Mouse (Mus musculus) adrenal gland, adult 18-20 months (tissue): Measurements from ENCODE around the gene Il23a. TPM values are rescaled to one million over a fixed set of nuclear protein-coding genes. Genes with fewer than 3 reads are reported as not detected.
"Not testable (repeated sequence)": the region's sequence is repeated elsewhere in the genome, so short reads cannot be mapped to it uniquely, and the experiment has no call there.

Source experiments
- DNase-seq, 2 experiments: peaks; one replicate each; pipeline ENCODE4 v3.0.0; 2021 to 2022; ENCODE audit warnings: low spot score in 2 of 2
- total RNA-seq, 2 experiments: library from RNA; stranded (reverse); gene quantifications; 1 replicate in 1 of 2; 2 replicates in 1 of 2; pipeline ENCODE4 v1.2.3; 2021

Il23a gene
- total RNA-seq, 2 experiments from 2014 or later, result not detected

DNA sequence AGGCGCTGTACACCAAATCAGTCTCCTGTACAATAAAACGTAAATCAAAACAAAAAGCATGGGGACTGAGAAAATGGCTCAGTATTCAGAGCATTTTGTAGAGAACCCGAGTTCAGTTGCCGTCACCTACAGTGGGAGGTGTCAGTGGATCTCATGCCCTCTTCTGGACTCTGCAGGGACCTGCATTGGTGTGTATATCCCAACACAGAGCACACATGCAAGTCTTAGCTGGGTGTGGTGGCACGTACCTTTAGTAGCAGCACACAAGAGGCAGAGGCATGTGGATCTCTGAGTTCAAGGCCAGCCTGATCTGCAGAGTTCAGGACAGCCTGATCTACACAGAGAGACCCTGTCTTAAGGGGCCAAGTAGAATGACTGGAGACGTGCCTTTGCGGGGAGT is 11.1 kb upstream of the Il23a start:
- DNase-seq, result no peak

DNA sequence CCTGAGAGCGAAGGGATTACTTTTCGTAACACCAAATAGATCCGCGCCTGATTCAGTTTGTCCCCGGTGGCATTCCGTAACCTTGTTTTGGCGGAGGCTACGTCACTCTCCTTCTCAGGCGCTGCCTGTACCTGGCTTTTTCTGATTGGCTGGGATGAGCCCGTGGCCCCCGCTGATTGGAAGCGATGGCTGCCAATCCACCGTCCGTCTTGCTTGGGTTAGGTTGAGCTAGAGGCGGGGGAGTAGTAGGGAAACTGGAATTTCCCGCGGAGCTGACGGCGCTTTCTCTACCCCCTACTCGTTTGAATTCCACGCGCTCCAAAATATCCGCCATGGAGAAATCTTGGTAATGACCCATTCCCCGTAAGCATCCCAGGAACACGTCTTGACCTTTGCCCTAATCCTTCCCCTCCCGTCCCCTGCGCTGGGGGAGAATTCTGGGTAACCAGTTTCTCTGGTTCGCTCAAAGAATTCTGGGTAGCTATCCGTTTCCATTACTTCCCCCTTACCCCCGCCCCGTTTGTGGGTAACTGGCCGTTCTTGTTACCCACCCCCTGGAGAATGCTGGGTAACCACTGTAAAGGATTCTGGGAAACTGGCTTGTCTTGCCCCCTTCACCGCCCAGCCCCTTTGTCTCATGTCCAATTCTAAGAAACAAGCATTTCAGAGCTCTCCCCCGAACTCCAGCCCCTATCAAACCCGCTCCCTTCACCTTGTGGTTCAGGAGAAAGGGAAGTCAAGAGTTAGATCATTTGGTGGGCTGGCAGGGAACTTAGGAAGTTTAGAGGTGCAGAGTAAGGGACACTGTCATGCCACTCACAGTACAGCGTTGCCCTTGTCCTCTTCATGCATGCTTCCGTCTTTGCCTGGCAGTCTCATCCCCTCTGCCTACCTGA is 4.8 kb upstream of the Il23a start, which contains the start of gene Pan2:
Gene Pan2 (plus strand): TSS at position 210 of the 896 bp plus-strand sequence.
- peak; percentile 99 to 100 for DNase-seq

DNA sequence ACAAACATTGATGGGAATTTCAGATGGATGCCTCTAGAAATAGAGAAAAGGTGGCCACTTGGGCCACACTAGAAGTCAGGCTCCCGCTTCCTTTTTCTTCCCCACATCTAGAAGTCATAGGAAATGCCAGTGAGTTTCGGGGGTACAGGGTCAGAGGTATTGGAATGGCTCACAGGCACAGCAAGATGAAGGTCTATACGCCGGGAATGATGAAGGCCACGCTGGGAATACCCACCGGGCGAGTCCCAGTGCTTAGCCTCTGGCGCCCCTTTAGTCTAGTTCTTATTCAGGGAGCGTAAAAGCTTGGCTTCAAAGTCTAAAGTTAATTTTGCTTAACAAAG is 4.2 kb upstream of the Il23a start:
- no peak for DNase-seq

DNA sequence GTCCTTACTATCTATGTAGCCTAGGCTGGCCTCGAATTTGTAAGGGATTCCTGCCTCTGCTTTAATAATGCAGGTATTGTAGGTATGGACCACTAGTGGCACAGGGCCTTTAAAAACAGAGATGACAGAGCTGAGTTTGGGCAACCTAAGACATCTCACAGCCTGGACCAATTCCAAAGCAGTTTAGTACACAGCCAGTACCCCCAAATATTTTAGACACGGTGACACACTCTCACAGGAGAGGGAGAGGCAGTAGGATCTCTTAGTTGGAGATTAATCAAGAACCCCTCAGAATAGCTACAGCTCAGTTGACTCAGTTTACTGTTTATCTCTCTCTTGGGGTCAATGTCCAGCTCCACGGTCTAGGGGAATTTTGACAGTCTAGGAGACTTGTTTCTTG is 3.8 kb upstream of the Il23a start:
- DNase-seq, result no peak

DNA sequence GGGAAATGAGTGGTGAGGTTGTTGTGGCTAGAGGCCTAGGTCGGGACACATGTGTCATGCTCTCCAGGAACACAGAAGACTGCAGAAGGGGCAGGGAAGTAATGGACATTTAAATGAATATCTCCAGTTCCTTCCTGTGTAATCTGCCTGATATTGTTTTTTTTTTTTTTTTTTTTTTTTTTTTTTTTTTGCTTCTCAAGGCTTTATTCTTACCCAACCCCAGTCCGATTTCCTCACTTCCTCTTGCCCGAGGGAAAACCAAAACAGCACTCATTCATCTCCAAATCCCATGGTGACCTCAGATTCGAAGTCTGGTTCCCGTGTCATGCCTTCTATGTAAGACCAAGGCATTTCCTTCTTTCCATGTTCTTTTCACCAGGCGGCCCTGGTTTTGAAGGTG is 309 bp downstream of the Il23a start:
- DNase-seq, result no peak

DNA sequence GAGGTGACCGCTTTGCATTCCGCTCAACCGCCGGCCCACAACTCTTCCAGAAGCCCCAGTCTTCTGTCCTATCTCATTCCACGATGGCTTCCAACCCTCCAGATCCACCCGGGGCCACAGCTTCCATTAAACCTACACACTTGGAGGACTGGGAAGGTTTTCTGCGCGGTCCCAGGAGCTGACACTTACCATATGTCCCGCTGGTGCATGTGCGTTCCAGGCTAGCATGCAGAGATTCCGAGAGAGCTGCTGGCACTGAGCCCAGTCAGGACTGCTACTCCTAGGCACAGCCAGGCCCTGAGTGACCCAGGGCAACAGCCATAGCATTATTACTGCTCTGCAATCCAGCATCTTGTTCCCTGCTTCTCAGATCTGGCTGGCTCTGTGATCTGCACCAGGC is 930 bp downstream of the Il23a start:
- DNase-seq, result no peak

DNA sequence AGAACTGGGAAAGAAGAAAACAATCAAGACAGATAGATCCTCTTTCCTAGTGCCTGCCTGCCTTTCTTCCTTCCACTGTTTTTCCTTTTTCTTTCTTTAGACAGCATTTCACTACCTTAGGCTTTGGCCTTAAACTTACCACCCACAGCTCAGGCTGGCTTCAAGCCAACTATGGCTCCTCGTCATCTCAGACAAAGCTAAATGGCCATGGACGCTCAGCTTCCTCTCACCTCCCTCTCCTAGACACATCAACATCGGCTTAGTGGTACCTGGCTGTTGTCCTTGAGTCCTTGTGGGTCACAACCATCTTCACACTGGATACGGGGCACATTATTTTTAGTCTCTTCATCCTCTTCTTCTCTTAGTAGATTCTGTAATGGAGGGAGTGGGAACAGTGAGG is 1.3 kb downstream of the Il23a start:
- DNase-seq, result no peak

DNA sequence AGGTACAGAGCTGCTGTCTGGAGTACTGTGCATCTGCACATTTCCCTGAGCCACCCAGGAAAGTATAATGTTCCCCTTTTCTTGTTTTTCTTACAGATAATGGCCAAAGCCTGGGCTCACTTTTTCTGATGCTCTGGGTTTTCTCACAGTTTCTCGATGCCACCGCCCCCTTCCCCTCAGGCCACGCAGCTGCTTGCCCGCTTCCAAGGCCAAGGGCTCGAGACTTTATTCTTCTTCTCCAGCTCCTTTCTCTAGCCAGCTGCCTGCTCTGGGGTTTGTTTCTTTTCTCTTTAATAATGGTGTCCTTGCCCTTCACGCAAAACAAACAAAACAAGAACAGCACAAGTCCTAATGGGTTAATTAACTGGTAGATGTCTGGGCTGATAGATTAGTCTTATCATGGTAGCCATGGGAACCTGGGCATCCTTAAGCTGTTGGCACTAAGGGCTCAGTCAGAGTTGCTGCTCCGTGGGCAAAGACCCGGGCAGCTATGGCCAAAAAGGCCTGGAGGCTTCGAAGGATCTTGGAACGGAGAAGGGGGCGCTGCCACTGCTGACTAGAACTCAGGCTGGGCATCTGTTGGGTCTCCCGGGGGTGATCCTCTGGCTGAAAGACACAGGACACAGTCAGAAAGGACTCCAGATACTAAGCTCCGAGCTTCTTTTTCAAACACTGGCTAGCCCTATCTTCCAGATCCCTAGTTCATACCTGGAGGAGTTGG is 2.0 kb downstream of the Il23a start:
- DNase-seq, result no peak

DNA sequence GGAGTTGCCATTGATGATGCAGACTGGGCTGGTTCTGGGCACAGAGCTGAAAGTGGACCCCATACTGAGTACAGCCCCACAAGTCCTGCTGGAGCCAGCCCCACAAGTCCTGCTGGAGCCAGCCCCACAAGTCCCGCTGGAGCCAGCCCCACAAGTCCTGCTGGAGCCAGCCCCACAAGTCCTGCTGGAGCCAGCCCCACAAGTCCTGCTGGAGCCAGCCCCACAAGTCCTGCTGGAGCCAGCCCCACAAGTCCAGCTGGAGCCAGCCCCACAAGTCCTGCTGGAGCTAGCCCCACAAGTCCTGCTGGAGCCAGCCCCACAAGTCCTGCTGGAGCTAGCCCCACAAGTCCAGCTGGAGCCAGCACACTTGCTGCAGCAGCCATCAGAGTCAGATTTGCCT is 8.0 kb downstream of the Il23a start:
- not testable (repeated sequence) for DNase-seq

DNA sequence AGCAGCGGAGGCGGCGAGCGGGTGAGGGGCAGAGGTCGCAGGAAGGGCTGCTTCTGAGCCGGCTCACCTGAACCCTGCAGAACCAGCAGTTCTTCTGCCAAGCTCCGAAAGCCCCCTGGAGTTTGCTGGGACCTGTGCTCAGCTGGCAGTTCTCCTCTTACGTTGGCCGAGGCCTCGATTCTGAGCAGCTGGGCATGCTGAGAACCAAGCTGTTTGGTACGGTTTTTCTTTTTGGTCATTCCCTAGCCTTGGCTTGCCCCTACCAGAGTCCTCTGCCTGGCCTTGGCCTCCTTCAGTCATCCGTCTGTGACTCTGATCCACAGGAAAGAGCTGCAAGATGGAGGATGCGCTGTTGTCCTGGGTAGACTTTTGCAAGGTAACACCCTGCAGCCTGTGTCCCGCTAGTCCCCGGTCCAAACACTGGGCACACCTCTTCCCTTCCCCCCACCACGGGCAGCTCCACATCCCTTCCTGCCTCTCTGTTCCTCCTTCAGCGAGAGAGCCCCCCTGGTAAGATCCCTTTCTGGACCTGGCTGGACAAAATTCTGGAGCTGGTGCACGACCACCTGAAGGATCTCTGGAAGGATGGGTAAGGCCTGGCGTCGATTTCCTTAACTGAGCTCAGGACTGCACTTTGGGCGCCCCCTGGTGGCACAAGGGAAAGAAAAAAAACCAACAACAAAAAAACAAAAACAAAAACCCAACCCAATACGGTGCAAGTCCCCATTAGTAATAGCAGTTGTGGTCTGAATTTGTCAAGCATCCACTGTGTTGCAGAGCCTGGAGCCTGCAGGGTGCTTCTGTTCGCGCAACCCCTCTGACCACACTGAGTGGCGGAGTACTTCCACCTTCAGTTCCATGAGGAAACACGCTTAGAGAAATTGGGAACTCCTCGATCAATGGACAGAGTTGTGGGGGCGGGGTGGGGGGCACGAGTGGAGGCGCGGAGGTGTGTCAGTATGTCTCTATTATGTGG is 14.7 kb downstream of the Il23a start:
- peak; percentile 60 to 72 for DNase-seq

DNA sequence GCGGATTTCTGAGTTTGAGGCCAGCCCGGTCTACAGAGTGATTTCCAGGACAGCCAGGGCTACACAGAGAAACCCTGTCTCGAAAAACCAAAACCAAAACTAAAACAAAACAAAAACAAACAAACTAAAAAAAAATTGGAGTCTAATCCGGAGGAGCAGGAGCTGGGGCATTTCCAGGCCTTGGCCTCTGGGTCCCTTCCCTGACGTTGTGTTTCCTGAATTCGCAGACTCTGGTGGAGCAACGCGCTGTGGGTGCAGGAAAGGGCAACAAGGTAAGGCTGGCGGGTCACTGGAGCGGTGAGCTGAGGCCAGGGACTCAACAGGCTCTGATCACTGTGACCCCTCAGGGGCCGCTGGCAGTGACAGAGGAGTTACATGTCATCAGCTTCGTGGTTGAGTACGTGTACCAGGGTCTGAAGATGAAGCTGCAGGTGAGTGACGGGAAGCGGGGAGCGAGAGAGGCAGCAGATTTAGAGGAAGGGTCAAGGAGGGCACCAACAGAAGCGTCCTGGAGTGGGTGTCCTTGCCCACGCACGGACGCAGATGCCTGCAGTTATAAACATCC is 15.6 kb downstream of the Il23a start:
- DNase-seq, result no peak

DNA sequence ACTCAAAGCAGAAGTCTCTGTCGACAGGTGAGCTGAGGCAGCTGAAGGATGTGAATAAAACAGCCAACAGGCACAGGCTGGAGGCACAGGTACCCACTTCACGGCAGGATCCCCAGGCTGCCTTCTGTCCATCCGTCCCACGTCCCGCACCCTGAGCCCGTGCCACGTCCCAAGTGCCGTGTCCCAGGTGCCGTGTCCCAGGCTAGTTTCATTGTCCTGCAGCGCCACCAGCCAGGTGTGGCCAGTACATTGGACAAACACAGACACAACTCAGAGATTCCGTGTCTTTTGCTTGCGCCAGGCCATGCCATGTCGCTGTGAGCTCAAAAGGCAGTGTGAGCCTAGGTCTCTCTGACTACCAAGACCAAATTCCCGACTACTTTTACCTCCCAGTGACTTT is 16.9 kb downstream of the Il23a start:
- DNase-seq, result no peak

DNA sequence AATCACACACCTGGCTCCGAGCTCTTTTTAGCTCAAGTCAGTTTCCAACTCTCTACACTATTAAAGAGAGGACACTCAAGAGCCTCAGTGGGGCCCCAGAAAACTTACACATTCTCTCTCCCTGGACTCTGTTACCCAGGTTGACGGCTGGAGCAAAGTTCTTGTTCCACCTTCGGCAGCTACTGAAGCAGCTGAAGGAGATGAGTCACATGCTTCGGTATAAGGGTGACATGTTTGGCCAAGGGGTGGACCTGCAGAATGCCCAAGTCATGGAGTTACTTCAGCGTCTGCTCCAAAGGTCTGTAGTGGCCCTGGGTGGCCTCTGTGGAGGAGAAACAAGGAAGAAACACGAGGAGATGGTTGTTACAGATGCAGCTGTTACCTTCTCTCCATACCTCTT is 17.6 kb downstream of the Il23a start:
- no peak for DNase-seq

DNA sequence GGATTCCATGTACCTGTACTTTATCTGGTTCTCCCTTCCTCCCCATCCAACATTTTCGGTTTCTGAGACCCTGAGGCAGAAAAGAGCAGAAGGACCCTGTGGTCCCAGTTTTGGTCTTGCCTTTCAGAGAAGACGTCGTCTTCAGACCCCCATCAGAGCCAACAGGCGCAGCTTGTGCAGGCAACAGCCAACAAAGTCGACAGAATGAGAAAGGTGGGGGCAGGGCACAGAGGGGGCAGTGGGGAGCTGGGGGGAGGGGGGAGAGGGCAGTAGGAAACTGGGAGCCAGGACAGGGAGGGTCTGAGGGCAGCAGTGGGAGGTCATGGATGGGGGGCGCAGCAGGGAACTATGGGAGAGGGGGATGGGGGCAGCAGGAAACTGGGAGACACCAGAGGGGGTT is 20.4 kb downstream of the Il23a start:
- DNase-seq, result no peak

DNA sequence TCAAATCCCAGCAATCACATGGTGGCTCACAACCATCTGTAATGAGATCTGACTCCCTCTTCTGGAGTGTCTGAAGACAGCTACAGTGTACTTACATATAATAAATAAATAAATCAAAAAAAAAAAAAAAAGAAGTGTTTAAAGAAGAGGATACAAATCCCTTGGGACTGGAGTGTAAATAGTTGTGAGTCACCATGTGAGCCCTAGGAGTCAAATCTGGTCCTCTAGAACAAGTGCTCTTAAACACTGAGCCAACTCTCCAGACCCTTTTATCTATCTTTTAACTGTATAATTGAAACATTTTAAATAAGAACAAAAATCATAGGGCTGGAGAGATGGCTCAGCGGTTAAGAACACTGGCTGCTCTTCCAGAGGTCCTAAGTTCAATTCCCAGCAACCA is 23.2 kb downstream of the Il23a start:
- not testable (repeated sequence) for DNase-seq

DNA sequence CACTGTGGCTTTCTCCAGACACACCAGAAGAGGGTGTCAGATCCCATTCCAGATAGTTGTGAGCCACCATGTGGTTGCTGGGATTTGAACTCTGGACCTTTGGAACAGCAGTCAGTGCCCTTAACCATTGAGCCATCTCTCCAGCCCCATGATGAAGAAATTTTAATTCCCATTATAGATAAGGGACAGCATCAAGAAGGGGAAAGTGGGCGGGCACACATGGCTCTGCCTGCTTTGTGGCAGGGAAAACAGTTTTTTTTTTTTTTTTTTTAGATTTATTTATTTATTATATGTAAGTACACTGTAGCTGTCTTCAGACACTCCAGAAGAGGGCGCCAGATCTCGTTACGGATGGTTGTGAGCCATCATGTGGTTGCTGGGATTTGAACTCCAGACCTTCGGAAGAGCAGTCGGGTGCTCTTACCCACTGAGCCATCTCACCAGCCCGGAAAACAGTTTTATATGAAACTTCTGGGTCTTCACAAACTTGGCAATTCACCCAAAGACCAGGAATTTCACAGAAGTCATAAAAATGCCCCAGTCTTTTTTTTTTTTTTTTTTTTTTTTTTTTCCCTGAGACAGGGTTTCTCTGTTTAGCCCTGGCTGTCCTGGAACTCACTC is 25.6 kb downstream of the Il23a start:
- not testable (repeated sequence) for DNase-seq

DNA sequence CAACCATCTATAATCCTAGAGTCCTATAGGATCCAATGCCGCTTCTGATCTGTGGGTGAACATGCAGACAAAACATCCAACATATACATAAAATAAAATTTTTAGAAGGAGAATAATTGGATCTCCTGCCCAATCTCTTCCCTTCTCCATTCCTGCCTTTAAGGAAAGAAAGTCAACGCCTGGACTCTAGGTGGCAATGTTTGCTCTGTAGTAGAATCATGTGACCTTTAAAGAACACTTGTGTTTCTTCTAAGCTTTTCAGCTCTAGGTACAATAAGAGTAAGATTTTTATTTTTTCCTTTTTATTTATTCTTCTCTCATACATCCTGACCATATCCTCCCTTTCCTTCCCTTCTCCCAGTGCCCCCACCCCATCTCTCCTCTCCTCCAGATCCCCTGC is 26.7 kb downstream of the Il23a start:
- DNase-seq, result no peak

DNA sequence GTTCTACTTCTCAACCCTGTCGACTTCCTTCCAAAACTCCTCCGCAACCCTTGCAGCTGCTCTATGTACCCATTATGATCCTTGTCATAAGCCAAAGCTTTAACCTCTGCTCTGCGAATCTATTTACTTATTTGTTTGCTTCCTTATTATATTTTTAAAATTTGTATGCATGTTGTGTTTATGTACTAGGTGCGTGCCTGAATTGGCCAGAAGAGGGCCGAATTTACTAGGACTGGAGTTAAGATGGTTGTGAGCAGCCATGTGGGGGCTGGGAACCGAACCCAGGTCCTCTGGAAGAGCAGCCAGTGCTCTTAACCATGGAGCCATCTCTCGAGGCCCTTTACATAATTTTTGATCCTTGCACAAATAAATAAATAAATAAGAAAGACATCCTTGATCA is 27.7 kb downstream of the Il23a start:
- DNase-seq, result no peak

DNA sequence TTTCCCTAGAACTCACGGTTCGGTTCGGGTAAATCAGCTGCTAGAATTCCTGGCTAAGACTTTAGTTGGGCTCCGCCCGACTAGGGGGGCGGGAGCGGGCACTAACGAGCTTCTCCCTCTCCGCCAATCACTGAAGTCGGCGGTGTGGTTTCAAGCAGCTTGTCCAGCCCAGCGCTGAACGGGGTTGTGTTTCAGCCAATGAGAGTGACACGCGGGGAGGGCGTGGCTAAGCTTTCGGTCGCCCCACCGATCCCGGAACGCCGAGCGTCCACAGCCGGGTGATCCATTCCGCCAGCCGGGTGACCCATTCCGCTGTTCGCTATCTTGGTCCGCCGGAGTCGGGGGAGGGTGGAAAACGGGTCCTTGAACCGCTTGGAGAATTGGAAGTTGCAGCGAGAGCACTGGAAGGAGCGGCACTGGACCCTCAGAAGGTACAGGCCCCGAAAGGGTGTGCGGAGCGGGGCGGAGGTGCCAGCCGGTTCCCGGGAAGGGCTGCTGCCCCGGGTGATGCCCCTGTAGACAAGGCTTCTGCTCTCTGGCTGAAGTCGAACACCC is 28.2 kb downstream of the Il23a start, which contains the start of gene Stat2:
Gene Stat2 (plus strand): TSS at position 273 of the 555 bp plus-strand sequence.
- DNase-seq, result peak; percentile 92 to 95
